Mouse (Mus musculus) adrenal gland, postnatal 10 days (tissue): ENCODE measurements around the gene Maml3. TPM values are rescaled to one million over a fixed set of nuclear protein-coding genes. Genes with fewer than 3 reads are reported as not detected.

Experiments
- DNase-seq: peaks from one replicate; pipeline ENCODE4 v3.0.0; 2021; ENCODE audit warnings: mixed read lengths
- total RNA-seq, 2 experiments: library from RNA; stranded (reverse); gene quantifications; 2 replicates each; pipeline ENCODE4 v1.2.3; 2021

Gene Maml3
- total RNA-seq, 2 experiments from 2014 or later, result 8.3 to 10.9 TPM

- DNase-seq, result peak; percentile 86
Measured at GRCm38 (mm10) chr3:52046027-52046700, 58.7 kb downstream of the Maml3 start.

GRCm38 (mm10) chr3:52045221-52045641, 59.6 kb downstream of the Maml3 start:
- peak; percentile 41 for DNase-seq

GRCm38 (mm10) chr3:52044651-52045050, 60.2 kb downstream of the Maml3 start:
- DNase-seq, result peak; percentile 55

GRCm38 (mm10) chr3:52043847-52044246, 61.0 kb downstream of the Maml3 start:
- no peak for DNase-seq

GRCm38 (mm10) chr3:52042680-52043079, 62.2 kb downstream of the Maml3 start:
- no peak for DNase-seq

- DNase-seq, result peak; percentile 72
Measured at GRCm38 (mm10) chr3:52039958-52040357, 64.9 kb downstream of the Maml3 start.

- no peak for DNase-seq
Measured at GRCm38 (mm10) chr3:52037260-52037659, 67.6 kb downstream of the Maml3 start.

- DNase-seq, result no peak
Measured at GRCm38 (mm10) chr3:52035404-52035803, 69.5 kb downstream of the Maml3 start.

- no peak for DNase-seq
Measured at GRCm38 (mm10) chr3:52033857-52034588, 70.9 kb downstream of the Maml3 start.

- no peak for DNase-seq
Measured at GRCm38 (mm10) chr3:52031327-52031726, 73.5 kb downstream of the Maml3 start.

GRCm38 (mm10) chr3:52030114-52030513, 74.8 kb downstream of the Maml3 start:
- DNase-seq, result no peak

GRCm38 (mm10) chr3:52029661-52030081, 75.2 kb downstream of the Maml3 start:
- peak; percentile 27 for DNase-seq

- no peak for DNase-seq
Measured at GRCm38 (mm10) chr3:52027972-52028371, 76.9 kb downstream of the Maml3 start.

GRCm38 (mm10) chr3:52022486-52022885, 82.4 kb downstream of the Maml3 start:
- no peak for DNase-seq

GRCm38 (mm10) chr3:52018103-52018439, 86.8 kb downstream of the Maml3 start:
- DNase-seq, result no peak

GRCm38 (mm10) chr3:52017439-52018102, 87.3 kb downstream of the Maml3 start:
- DNase-seq, result peak; percentile 24

- no peak for DNase-seq
Measured at GRCm38 (mm10) chr3:52016178-52016577, 88.7 kb downstream of the Maml3 start.

GRCm38 (mm10) chr3:52015556-52015955, 89.3 kb downstream of the Maml3 start:
- DNase-seq, result no peak

- DNase-seq, result no peak
Measured at GRCm38 (mm10) chr3:52011032-52011710, 93.7 kb downstream of the Maml3 start.

- DNase-seq, result peak; percentile 18
Measured at GRCm38 (mm10) chr3:52009321-52009720, 95.6 kb downstream of the Maml3 start.

- peak; percentile 55 for DNase-seq
Measured at GRCm38 (mm10) chr3:52007602-52008252, 97.1 kb downstream of the Maml3 start.

GRCm38 (mm10) chr3:52006721-52007330, 98.0 kb downstream of the Maml3 start:
- no peak for DNase-seq
